Comparison of ENCODE assay signal across 10 mouse cellular contexts in the genomic region with DNA sequence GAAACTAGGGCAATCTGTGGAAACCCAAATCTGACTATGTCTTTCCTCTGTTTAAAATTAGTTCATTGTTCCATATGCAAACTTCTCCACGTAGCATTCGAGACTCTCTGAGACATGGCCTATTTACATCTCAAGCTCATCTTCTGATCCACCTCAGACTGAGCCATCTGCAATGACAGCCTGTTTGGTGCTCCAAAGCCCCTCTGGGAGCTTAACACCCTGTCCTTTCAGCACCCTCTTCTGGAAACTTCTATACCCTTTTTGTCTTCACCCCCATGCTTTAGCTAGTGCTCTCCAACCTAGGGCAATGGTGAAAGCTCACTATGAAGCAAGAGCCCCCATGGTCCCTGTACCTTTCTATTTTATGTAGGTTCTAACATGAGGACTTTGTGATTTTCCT.
A peak's percentile ranks its signal among the peaks of the same experiment; 100 is the strongest.
DNase-seq lines count a peak whose midpoint lies in the region; TF ChIP-seq lines count a peak whose summit lies in the region.
"Had no signal": no experiment of that assay in that cellular context is flagged by ENCODE, and none has a peak within 500 bp of the region (broad histone marks: within the 10 kb centered on the region; RNA-seq: fewer than 3 reads in every experiment).

No protein-coding gene starts in this region.

- no peak for TF ChIP-seq POLR2A in heart, adult 2 months (IDR thresholded peaks at IDR 0.05; ENCODE audit: insufficient read depth, low read depth, low read length)

- H3K27me3 ChIP-seq in heart, adult 2 months (ENCODE audit: control insufficient read depth, insufficient read depth, low read length): no peaks in the 10 kb centered on the region
- H3K27me3 ChIP-seq: stomach, embryonic 15.5 days had no signal

- H3K79me2 ChIP-seq in heart, adult 2 months (replicated peaks; ENCODE audit: control insufficient read depth, insufficient read depth, low read length): no peaks in the 10 kb centered on the region

- H3K36me3 ChIP-seq in heart, adult 2 months (ENCODE audit: control insufficient read depth, insufficient read depth, low read length): no peaks in the 10 kb centered on the region
- H3K36me3 ChIP-seq: stomach, embryonic 15.5 days had no signal

- H3K4me3 ChIP-seq in heart, adult 2 months: no peak overlapping the region
- H3K4me3 ChIP-seq: megakaryocyte, embryonic 14.5 days; stomach, embryonic 15.5 days had no signal

- 71% methylated on average over 2 of the region's 2 CpGs for WGBS in heart, adult 2 months

- H3K27ac ChIP-seq in heart, adult 2 months: no peak overlapping the region
- H3K27ac ChIP-seq: stomach, embryonic 15.5 days had no signal

- no peak for TF ChIP-seq EP300 in heart, adult 2 months (IDR thresholded peaks at IDR 0.05; ENCODE audit: insufficient read depth, low read depth, low read length)

- H3K9ac ChIP-seq in heart, adult 2 months (ENCODE audit: low read depth, low read length): no peak overlapping the region
- H3K9ac ChIP-seq: stomach, embryonic 15.5 days had no signal

- intact Hi-C loops in heart, adult 2 months (cut with DNase I): loop anchor here (5.0 to 10.0 kb wide), 2 partner anchors 39 to 626 kb away; no protein-coding TSS in a partner anchor

- DNase-seq in heart, adult 2 months: peak in 1 of 2 experiments; percentile 5
- no peak for DNase-seq in heart, adult 9 months (ENCODE audit: low spot score in 2 of 2)
- peak; percentile 14 for DNase-seq in right cerebral cortex, adult 18-20 months
- no peak for DNase-seq in right cerebral cortex, postnatal 25 days
- DNase-seq in lung, postnatal 10 days: peak; percentile 20
- peak; percentile 12 to 37 for DNase-seq in thymus, postnatal 36 days
- DNase-seq in adrenal gland, postnatal 10 days: no peak
- no peak for DNase-seq in adrenal gland, adult (ENCODE audit: inconsistent age in 2 of 2, low spot score in 1 of 2)

- H3K4me1 ChIP-seq in heart, adult 2 months (ENCODE audit: control insufficient read depth, insufficient read depth, low read length): no peaks in the 10 kb centered on the region
- H3K4me1 ChIP-seq: stomach, embryonic 15.5 days had no signal

- peak; percentile 55 for TF ChIP-seq CTCF in heart, adult 2 months (IDR thresholded peaks at IDR 0.05)

Comparison
In these comparisons a context has a peak if more than half of its experiments do, and no peak if none do; other contexts are left out.
1. DNase-seq: peak in right cerebral cortex, adult 18-20 months (single experiment), lung, postnatal 10 days (single experiment) and thymus, postnatal 36 days (2 of 2); none in heart, adult 9 months (0 of 2), right cerebral cortex, postnatal 25 days (single experiment), adrenal gland, postnatal 10 days (single experiment) and adrenal gland, adult (0 of 2).